Mouse (Mus musculus) CD8-positive naive resting alpha-beta T cell, adult 2 months (primary cell): ENCODE measurements around the gene Pwwp2a.
A peak's percentile ranks its signal among the peaks of the same experiment; 100 is the strongest.

ENCODE experiments used
- DNase-seq, 2 experiments: peaks; one replicate each; pipeline ENCODE4 v3.0.0; 2022; ENCODE audit warnings: low read depth in 2 of 2, low spot score in 2 of 2

Pwwp2a gene

GRCm38 (mm10) chr11:43723411-43723810, 41.6 kb downstream of the Pwwp2a start:
- DNase-seq: no peak

- no peak for DNase-seq
Observed at GRCm38 (mm10) chr11:43727796-43728195, 46.0 kb downstream of the Pwwp2a start.

- no peak for DNase-seq
Observed at GRCm38 (mm10) chr11:43728737-43729301, 47.0 kb downstream of the Pwwp2a start.

GRCm38 (mm10) chr11:43747233-43748226, 65.7 kb downstream of the Pwwp2a start, which contains the start of gene Ttc1:
Gene Ttc1 (minus strand): TSS chr11:43748008.
- peak; percentile 92 to 94 for DNase-seq

- DNase-seq: no peak
Observed at GRCm38 (mm10) chr11:43751542-43751941, 69.7 kb downstream of the Pwwp2a start.

- no peak for DNase-seq
Observed at GRCm38 (mm10) chr11:43754568-43754967, 72.8 kb downstream of the Pwwp2a start.

- DNase-seq: peak in 1 of 2 experiments; percentile 18
Observed at GRCm38 (mm10) chr11:43755411-43755810, 73.6 kb downstream of the Pwwp2a start.

GRCm38 (mm10) chr11:43758436-43758835, 76.6 kb downstream of the Pwwp2a start:
- no peak for DNase-seq

- peak; percentile 70 to 79 for DNase-seq
Observed at GRCm38 (mm10) chr11:43766922-43767648, 85.3 kb downstream of the Pwwp2a start.

- DNase-seq: no peak
Observed at GRCm38 (mm10) chr11:43767749-43768148, 86.0 kb downstream of the Pwwp2a start.

- DNase-seq: no peak
Observed at GRCm38 (mm10) chr11:43770110-43770509, 88.3 kb downstream of the Pwwp2a start.
